Mouse (Mus musculus) neural tube, embryonic 14.5 days (tissue): ENCODE measurements at regions not wholly inside any gene's neighbourhood (a gene's known extent, or its start where the extent isn't known, plus 50 kb on each side); places are given as distances from the start of the nearest gene placed in this dataset.

Source experiments
- ATAC-seq: fragments of 200-750 bp; cut with Nextera tagmentation; 2 replicates; pipeline ENCODE4 v1.8.0; 2017; ENCODE audit warnings: low read depth, mild to moderate bottlenecking, moderate TSS enrichment, moderate library complexity
- H3K27ac ChIP-seq: fragments of 300-500 bp; sonication (generic); 2 replicates; pipeline ENCODE4 v1.5.1; 2014; ENCODE audit warnings: low read depth, mild to moderate bottlenecking, control low read depth, low read length, moderate library complexity, mixed read lengths
- H3K27me3 ChIP-seq: fragments of 300-500 bp; sonication (generic); 2 replicates; pipeline ENCODE4 v1.6.1; 2014; ENCODE audit warnings: low read length; ENCODE audit not compliant: control insufficient read depth, insufficient read depth
- H3K36me3 ChIP-seq: fragments of 300-500 bp; sonication (generic); 2 replicates; pipeline ENCODE4 v1.6.1; 2014; ENCODE audit warnings: low read length, mixed read lengths; ENCODE audit not compliant: control insufficient read depth, insufficient read depth
- H3K4me1 ChIP-seq: fragments of 300-500 bp; sonication (generic); 2 replicates; pipeline ENCODE4 v1.6.1; 2014; ENCODE audit warnings: low read length; ENCODE audit not compliant: control insufficient read depth, insufficient read depth
- H3K4me2 ChIP-seq: fragments of 300-500 bp; sonication (generic); 2 replicates; pipeline ENCODE4 v1.6.1; 2014; ENCODE audit warnings: mild to moderate bottlenecking, low read depth, low read length, control low read depth
- H3K4me3 ChIP-seq: fragments of 300-500 bp; sonication (generic); 2 replicates; pipeline ENCODE4 v1.5.1; 2014; ENCODE audit warnings: low read depth, low read length, control low read depth, mixed read lengths
- H3K9ac ChIP-seq: fragments of 300-500 bp; sonication (generic); replicated peaks from 2 replicates; pipeline ENCODE4 v1.6.1; 2014; ENCODE audit warnings: low read depth, mild to moderate bottlenecking, control low read depth, low read length, mixed read lengths
- H3K9me3 ChIP-seq: fragments of 300-500 bp; sonication (generic); 2 replicates; pipeline ENCODE4 v1.6.1; 2016; ENCODE audit warnings: low read length; ENCODE audit not compliant: control insufficient read depth
- WGBS: fragments of 180-500 bp; shearing (Covaris S2); extraction: QIAGEN DNeasy Blood & Tissue Kit; methylation state at CpG from one replicate; pipeline ENCODE4 v1.1.7; 2014; 5-methylcytosine and 5-hydroxymethylcytosine counted together

- no peaks in the 10 kb centered on the region for H3K36me3 ChIP-seq
- no peaks in the 10 kb centered on the region for H3K27me3 ChIP-seq
- no peaks in the 10 kb centered on the region for H3K9me3 ChIP-seq
- ATAC-seq: no peak
- no peak overlapping the region for H3K27ac ChIP-seq
- no peaks in the 10 kb centered on the region for H3K4me1 ChIP-seq
- WGBS: 58% methylated on average over 8 of the region's 8 CpGs
- no peak overlapping the region for H3K9ac ChIP-seq
- H3K4me3 ChIP-seq: no peak overlapping the region
- H3K4me2 ChIP-seq: no peak overlapping the region
Measured at GRCm38 (mm10) chr8:77774551-77775335, 50.5 kb upstream of the Ednra start.

GRCm38 (mm10) chr8:77775526-77775925 lies 51.3 kb upstream of the Ednra start:
- Histone ChIP-seq H3K4me3 (no peak overlapping the region), H3K9me3 (no peaks in the 10 kb centered on the region), H3K9ac (no peak overlapping the region), H3K4me1 (no peaks in the 10 kb centered on the region), H3K27ac (no peak overlapping the region), H3K36me3 (no peaks in the 10 kb centered on the region), H3K4me2 (no peak overlapping the region), H3K27me3 (no peaks in the 10 kb centered on the region)
- ATAC-seq: no peak
- WGBS: 92% methylated on average over 3 of the region's 3 CpGs

GRCm38 (mm10) chr8:77777597-77777996 lies 53.3 kb upstream of the Ednra start:
- H3K4me2 ChIP-seq: no peak overlapping the region
- no peak overlapping the region for H3K27ac ChIP-seq
- no peak for ATAC-seq
- H3K36me3 ChIP-seq: no peaks in the 10 kb centered on the region
- H3K4me3 ChIP-seq: no peak overlapping the region
- WGBS: 83% methylated on average over 5 of the region's 5 CpGs
- H3K4me1 ChIP-seq: no peaks in the 10 kb centered on the region
- H3K27me3 ChIP-seq: no peaks in the 10 kb centered on the region
- H3K9ac ChIP-seq: no peak overlapping the region
- no peaks in the 10 kb centered on the region for H3K9me3 ChIP-seq

- Histone ChIP-seq H3K27me3 (no peaks in the 10 kb centered on the region), H3K27ac (no peak overlapping the region), H3K4me1 (no peaks in the 10 kb centered on the region), H3K9me3 (no peaks in the 10 kb centered on the region), H3K4me2 (no peak overlapping the region), H3K9ac (no peak overlapping the region), H3K36me3 (no peaks in the 10 kb centered on the region), H3K4me3 (no peak overlapping the region)
- WGBS: 89% methylated on average over 4 of the region's 4 CpGs
- ATAC-seq: no peak
Measured at GRCm38 (mm10) chr8:77785676-77786255, 61.5 kb upstream of the Ednra start.

- 74% methylated on average over 1 of the region's 1 CpGs for WGBS
- Histone ChIP-seq H3K9ac (no peak overlapping the region), H3K36me3 (no peaks in the 10 kb centered on the region), H3K27me3 (no peaks in the 10 kb centered on the region), H3K4me3 (no peak overlapping the region), H3K4me2 (no peak overlapping the region), H3K9me3 (no peaks in the 10 kb centered on the region), H3K4me1 (no peaks in the 10 kb centered on the region), H3K27ac (no peak overlapping the region)
- no peak for ATAC-seq
Measured at GRCm38 (mm10) chr8:77794911-77795310, 70.6 kb upstream of the Ednra start.

- no peaks in the 10 kb centered on the region for H3K9me3 ChIP-seq
- H3K27me3 ChIP-seq: no peaks in the 10 kb centered on the region
- H3K4me2 ChIP-seq: no peak overlapping the region
- no peak overlapping the region for H3K27ac ChIP-seq
- ATAC-seq: no peak
- no peak overlapping the region for H3K9ac ChIP-seq
- 86% methylated on average over 9 of the region's 9 CpGs for WGBS
- no peaks in the 10 kb centered on the region for H3K36me3 ChIP-seq
- H3K4me3 ChIP-seq: no peak overlapping the region
- H3K4me1 ChIP-seq: no peaks in the 10 kb centered on the region
Measured at GRCm38 (mm10) chr8:77803147-77803903, 79.1 kb upstream of the Ednra start.

- whole genome bisulfite sequencing: 91% methylated on average over 6 of the region's 6 CpGs
- Histone ChIP-seq H3K4me1 (no peaks in the 10 kb centered on the region), H3K4me3 (no peak overlapping the region), H3K27ac (no peak overlapping the region), H3K27me3 (no peaks in the 10 kb centered on the region), H3K36me3 (no peaks in the 10 kb centered on the region), H3K9ac (no peak overlapping the region), H3K4me2 (no peak overlapping the region), H3K9me3 (no peaks in the 10 kb centered on the region)
- ATAC-seq: no peak
Measured at GRCm38 (mm10) chr8:77804536-77804935, 80.3 kb upstream of the Ednra start.

- H3K9ac ChIP-seq: no peak overlapping the region
- no peak overlapping the region for H3K4me3 ChIP-seq
- H3K4me1 ChIP-seq: no peaks in the 10 kb centered on the region
- H3K9me3 ChIP-seq: no peaks in the 10 kb centered on the region
- ATAC-seq: no peak
- H3K4me2 ChIP-seq: no peak overlapping the region
- no peaks in the 10 kb centered on the region for H3K36me3 ChIP-seq
- no peak overlapping the region for H3K27ac ChIP-seq
- WGBS: 91% methylated on average over 4 of the region's 4 CpGs
- H3K27me3 ChIP-seq: no peaks in the 10 kb centered on the region
Measured at GRCm38 (mm10) chr8:77804956-77805355, 80.7 kb upstream of the Ednra start.

GRCm38 (mm10) chr8:77805657-77806056 lies 81.4 kb upstream of the Ednra start:
- H3K27ac ChIP-seq: no peak overlapping the region
- no peak for ATAC-seq
- no peaks in the 10 kb centered on the region for H3K4me1 ChIP-seq
- WGBS: 83% methylated on average over 6 of the region's 6 CpGs
- H3K4me2 ChIP-seq: no peak overlapping the region
- no peak overlapping the region for H3K4me3 ChIP-seq
- no peaks in the 10 kb centered on the region for H3K27me3 ChIP-seq
- H3K9me3 ChIP-seq: no peaks in the 10 kb centered on the region
- H3K9ac ChIP-seq: no peak overlapping the region
- H3K36me3 ChIP-seq: no peaks in the 10 kb centered on the region
